Mouse (Mus musculus): ENCODE results near the gene Ifna13. TPM values are rescaled to one million over a fixed set of nuclear protein-coding genes. Genes with fewer than 3 reads are reported as not detected.

Ifna13 gene
- polyA plus RNA-seq, 1 experiment from 2014 or later: not detected

- Histone ChIP-seq H3K36me3 (ENCODE audit: control insufficient read depth, insufficient read depth) (no peaks in the 10 kb centered on the region), H3K4me1 (replicated peaks; ENCODE audit: control insufficient read depth, insufficient read depth, low read length) (no peaks in the 10 kb centered on the region), H3K4me3 (ENCODE audit: low read depth, low read length) (no peak within 1 kb of the TSS), H3K27ac (ENCODE audit: low read depth, low read length) (no peak within 1 kb of the TSS), H3K9ac (ENCODE audit: low read depth, low read length) (no peak within 1 kb of the TSS), H3K4me2 (replicated peaks; ENCODE audit: low read depth) (no peak within 1 kb of the TSS), H3K9me3 (ENCODE audit: control insufficient read depth) (no peaks in the 10 kb centered on the region), H3K27me3 (replicated peaks; ENCODE audit: control insufficient read depth, insufficient read depth, low read length) (no peaks in the 10 kb centered on the region)
- ATAC-seq: no peak
- 77% methylated on average over 1 of the region's 1 CpGs for WGBS
- no peak for TF ChIP-seq CTCF (IDR thresholded peaks at IDR 0.05; ENCODE audit: low read depth)
Observed at GRCm38 (mm10) chr4:88676824-88677223, 32.6 kb upstream of the Ifna13 start, which contains the start of gene Ifna16. Ifna16 (minus strand) TSS chr4:88676924.

GRCm38 (mm10) chr4:88655461-88655860, 11.2 kb upstream of the Ifna13 start:
- H3K27me3 ChIP-seq (replicated peaks; ENCODE audit: control insufficient read depth, insufficient read depth, low read length): no peaks in the 10 kb centered on the region
- WGBS: 29% methylated on average over 1 of the region's 1 CpGs
- H3K27ac ChIP-seq (ENCODE audit: low read depth, low read length): no peak overlapping the region
- H3K4me3 ChIP-seq (ENCODE audit: low read depth, low read length): no peak overlapping the region
- ATAC-seq: no peak
- no peaks in the 10 kb centered on the region for H3K36me3 ChIP-seq (ENCODE audit: control insufficient read depth, insufficient read depth)
- no peak for TF ChIP-seq CTCF (IDR thresholded peaks at IDR 0.05; ENCODE audit: low read depth)
- no peak overlapping the region for H3K9ac ChIP-seq (ENCODE audit: low read depth, low read length)
- H3K4me2 ChIP-seq (replicated peaks; ENCODE audit: low read depth): no peak overlapping the region
- no peaks in the 10 kb centered on the region for H3K9me3 ChIP-seq (ENCODE audit: control insufficient read depth)
- H3K4me1 ChIP-seq (replicated peaks; ENCODE audit: control insufficient read depth, insufficient read depth, low read length): no peaks in the 10 kb centered on the region

GRCm38 (mm10) chr4:88653644-88654043, 9.4 kb upstream of the Ifna13 start:
- no peaks in the 10 kb centered on the region for H3K4me1 ChIP-seq (replicated peaks; ENCODE audit: control insufficient read depth, insufficient read depth, low read length)
- H3K9ac ChIP-seq (ENCODE audit: low read depth, low read length): no peak overlapping the region
- TF ChIP-seq CTCF (IDR thresholded peaks at IDR 0.05; ENCODE audit: low read depth): no peak
- H3K9me3 ChIP-seq (ENCODE audit: control insufficient read depth): no peaks in the 10 kb centered on the region
- H3K4me2 ChIP-seq (replicated peaks; ENCODE audit: low read depth): no peak overlapping the region
- H3K27ac ChIP-seq (ENCODE audit: low read depth, low read length): no peak overlapping the region
- WGBS: 60% methylated on average over 3 of the region's 3 CpGs
- H3K36me3 ChIP-seq (ENCODE audit: control insufficient read depth, insufficient read depth): no peaks in the 10 kb centered on the region
- ATAC-seq: no peak
- H3K4me3 ChIP-seq (ENCODE audit: low read depth, low read length): no peak overlapping the region
- H3K27me3 ChIP-seq (replicated peaks; ENCODE audit: control insufficient read depth, insufficient read depth, low read length): no peaks in the 10 kb centered on the region

GRCm38 (mm10) chr4:88642526-88642925, 1.7 kb downstream of the Ifna13 start:
- no peak overlapping the region for H3K4me2 ChIP-seq (replicated peaks; ENCODE audit: low read depth)
- no peaks in the 10 kb centered on the region for H3K4me1 ChIP-seq (replicated peaks; ENCODE audit: control insufficient read depth, insufficient read depth, low read length)
- no peaks in the 10 kb centered on the region for H3K36me3 ChIP-seq (ENCODE audit: control insufficient read depth, insufficient read depth)
- no peak overlapping the region for H3K4me3 ChIP-seq (ENCODE audit: low read depth, low read length)
- WGBS: 28% methylated on average over 2 of the region's 2 CpGs
- no peak overlapping the region for H3K27ac ChIP-seq (ENCODE audit: low read depth, low read length)
- H3K27me3 ChIP-seq (replicated peaks; ENCODE audit: control insufficient read depth, insufficient read depth, low read length): no peaks in the 10 kb centered on the region
- ATAC-seq: no peak
- no peaks in the 10 kb centered on the region for H3K9me3 ChIP-seq (ENCODE audit: control insufficient read depth)
- TF ChIP-seq CTCF (IDR thresholded peaks at IDR 0.05; ENCODE audit: low read depth): no peak
- no peak overlapping the region for H3K9ac ChIP-seq (ENCODE audit: low read depth, low read length)

GRCm38 (mm10) chr4:88641077-88641831, 3.0 kb downstream of the Ifna13 start:
- Histone ChIP-seq H3K4me3 (ENCODE audit: low read depth, low read length) (peak overlapping the region; percentile 39), H3K27ac (ENCODE audit: low read depth, low read length) (no peak overlapping the region), H3K9ac (ENCODE audit: low read depth, low read length) (no peak overlapping the region), H3K4me2 (replicated peaks; ENCODE audit: low read depth) (peak overlapping the region; percentile 58), H3K9me3 (ENCODE audit: control insufficient read depth) (no peaks in the 10 kb centered on the region), H3K4me1 (replicated peaks; ENCODE audit: control insufficient read depth, insufficient read depth, low read length) (no peaks in the 10 kb centered on the region), H3K27me3 (replicated peaks; ENCODE audit: control insufficient read depth, insufficient read depth, low read length) (no peaks in the 10 kb centered on the region), H3K36me3 (ENCODE audit: control insufficient read depth, insufficient read depth) (no peaks in the 10 kb centered on the region)
- WGBS: 22% methylated on average over 11 of the region's 11 CpGs
- peak; percentile 91 for ATAC-seq
- peak; percentile 89 for TF ChIP-seq CTCF (IDR thresholded peaks at IDR 0.05; ENCODE audit: low read depth)

GRCm38 (mm10) chr4:88640704-88641076, 3.6 kb downstream of the Ifna13 start:
- Histone ChIP-seq H3K27ac (ENCODE audit: low read depth, low read length) (no peak overlapping the region), H3K4me2 (replicated peaks; ENCODE audit: low read depth) (peak overlapping the region; percentile 58), H3K36me3 (ENCODE audit: control insufficient read depth, insufficient read depth) (no peaks in the 10 kb centered on the region), H3K9me3 (ENCODE audit: control insufficient read depth) (no peaks in the 10 kb centered on the region), H3K27me3 (replicated peaks; ENCODE audit: control insufficient read depth, insufficient read depth, low read length) (no peaks in the 10 kb centered on the region), H3K4me3 (ENCODE audit: low read depth, low read length) (peak overlapping the region; percentile 39), H3K4me1 (replicated peaks; ENCODE audit: control insufficient read depth, insufficient read depth, low read length) (no peaks in the 10 kb centered on the region), H3K9ac (ENCODE audit: low read depth, low read length) (no peak overlapping the region)
- ATAC-seq: no peak
- no peak for TF ChIP-seq CTCF (IDR thresholded peaks at IDR 0.05; ENCODE audit: low read depth)
- WGBS: 55% methylated on average over 8 of the region's 8 CpGs
